Mouse (Mus musculus) WW6 (cell line): Measurements from ENCODE around the gene Kyat1.

Experiments used
- DNase-seq: peaks from one replicate; pipeline ENCODE4 v3.0.0-alpha.2; 2013; ENCODE audit warnings: low read depth, low spot score

The Kyat1 gene

GRCm38 (mm10) chr2:30205629-30206357 is at the start of gene Kyat1:
Kyat1 (minus strand) TSS chr2:30205847.
- DNase-seq: peak; percentile 76

- DNase-seq: no peak
These were observed 48.2 kb upstream of the Kyat1 start for GRCm38 (mm10) chr2:30253809-30254208.

GRCm38 (mm10) chr2:30252521-30252920 is 46.9 kb upstream of the Kyat1 start:
- no peak for DNase-seq

GRCm38 (mm10) chr2:30251417-30252104 is 45.9 kb upstream of the Kyat1 start:
- DNase-seq: no peak

GRCm38 (mm10) chr2:30250166-30251128 is 44.8 kb upstream of the Kyat1 start:
- DNase-seq: no peak

GRCm38 (mm10) chr2:30249182-30249581 is 43.5 kb upstream of the Kyat1 start:
- DNase-seq: no peak

- DNase-seq: no peak
These were observed 42.0 kb upstream of the Kyat1 start for GRCm38 (mm10) chr2:30247681-30248080.

- no peak for DNase-seq
These were observed 41.4 kb upstream of the Kyat1 start for GRCm38 (mm10) chr2:30247036-30247435.

- no peak for DNase-seq
These were observed 39.0 kb upstream of the Kyat1 start for GRCm38 (mm10) chr2:30244595-30245178.

- DNase-seq: no peak
These were observed 37.7 kb upstream of the Kyat1 start for GRCm38 (mm10) chr2:30243391-30243790.

GRCm38 (mm10) chr2:30242509-30242908 is 36.9 kb upstream of the Kyat1 start:
- no peak for DNase-seq

- DNase-seq: no peak
These were observed 34.6 kb upstream of the Kyat1 start, which contains the start of gene Gm28035 for GRCm38 (mm10) chr2:30240267-30240666. Gm28035 (plus strand) TSS chr2:30240567.

GRCm38 (mm10) chr2:30239777-30240176 is 34.1 kb upstream of the Kyat1 start:
- DNase-seq: no peak

- DNase-seq: no peak
These were observed 33.3 kb upstream of the Kyat1 start for GRCm38 (mm10) chr2:30238906-30239465.

- DNase-seq: no peak
These were observed 32.2 kb upstream of the Kyat1 start for GRCm38 (mm10) chr2:30237881-30238280.

GRCm38 (mm10) chr2:30237199-30237880 is 31.7 kb upstream of the Kyat1 start, which contains the start of gene Lrrc8a:
Lrrc8a (plus strand) TSS chr2:30237715.
- DNase-seq: peak; percentile 87

GRCm38 (mm10) chr2:30236426-30237198 is 31.0 kb upstream of the Kyat1 start:
- no peak for DNase-seq

- DNase-seq: no peak
These were observed 29.9 kb upstream of the Kyat1 start for GRCm38 (mm10) chr2:30235593-30235992.

GRCm38 (mm10) chr2:30216293-30216692 is 10.6 kb upstream of the Kyat1 start:
- DNase-seq: no peak

- DNase-seq: no peak
These were observed 9.8 kb upstream of the Kyat1 start for GRCm38 (mm10) chr2:30215493-30215892.
